Mouse (Mus musculus) cerebellum, adult 9-11 months (tissue): ENCODE data around the gene Tmem141.

Experiments
- DNase-seq: peaks from one replicate; pipeline ENCODE4 v3.0.0; 2022

Gene Tmem141

DNA sequence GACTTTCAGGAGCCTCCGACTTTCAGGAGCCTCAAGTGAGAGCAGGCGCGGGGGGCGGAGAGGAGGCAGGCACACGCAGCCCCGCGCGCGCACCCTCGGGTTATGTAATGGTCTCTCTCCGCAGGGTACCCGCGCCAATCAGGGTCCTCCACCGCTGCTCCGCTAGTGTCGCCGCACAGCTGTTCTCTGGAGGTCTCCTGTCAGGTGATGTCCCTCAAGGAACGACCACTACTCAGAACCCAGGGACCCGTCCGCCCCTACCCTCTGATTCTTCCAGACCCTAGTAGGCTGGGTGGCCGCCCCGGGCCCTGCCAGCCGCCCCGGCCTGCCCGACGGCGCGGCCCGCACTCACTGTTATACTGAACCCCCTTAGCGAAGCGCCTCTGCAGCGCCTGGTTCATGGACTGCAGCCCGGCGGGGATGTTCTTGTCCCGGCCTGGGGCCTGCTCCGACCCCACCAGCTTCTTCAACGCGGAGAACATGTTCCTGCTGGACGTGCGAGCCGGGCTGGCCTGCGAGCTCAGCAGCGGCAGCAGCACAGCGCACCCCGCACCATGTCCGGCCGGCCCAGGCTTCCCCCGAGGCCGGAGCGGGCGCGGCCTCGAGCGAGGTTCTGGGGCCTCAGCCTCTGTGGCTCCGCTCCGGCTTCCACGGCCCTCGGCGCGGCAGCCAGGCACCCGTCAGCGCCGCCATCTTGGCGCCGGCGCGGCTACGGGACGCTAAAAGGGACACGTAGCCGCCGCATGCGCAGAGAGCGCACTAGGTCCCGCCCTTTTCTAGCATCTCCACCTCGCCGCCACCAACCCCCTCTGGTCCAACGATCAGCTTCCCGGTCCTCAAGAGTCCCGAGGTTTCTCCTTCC is 13.8 kb downstream of the Tmem141 start, which contains the start of gene Rabl6:
TSS of gene Rabl6 (minus strand) at position 761 of the 862 bp plus-strand sequence.
- peak; percentile 90 for DNase-seq

DNA sequence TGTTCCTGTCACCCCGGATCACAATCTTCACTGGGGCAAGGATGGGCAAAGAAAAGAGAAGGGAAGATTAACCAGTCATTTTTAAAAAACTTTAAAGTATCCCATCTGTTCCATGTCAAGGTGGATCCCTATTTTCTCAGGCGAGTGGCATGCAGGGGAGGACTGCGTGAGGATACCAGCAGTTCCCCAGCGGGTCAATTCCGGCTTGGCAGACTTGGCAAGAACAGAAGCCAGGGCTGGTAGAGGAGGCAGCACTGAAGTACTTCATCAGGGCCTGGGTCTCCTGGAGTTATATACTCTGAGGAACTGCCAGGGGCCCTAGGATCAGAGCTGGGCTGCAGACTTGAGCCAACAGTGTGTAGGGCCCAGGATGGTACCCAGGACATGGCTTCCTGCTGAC is 19.3 kb downstream of the Tmem141 start:
- DNase-seq: peak; percentile 48

DNA sequence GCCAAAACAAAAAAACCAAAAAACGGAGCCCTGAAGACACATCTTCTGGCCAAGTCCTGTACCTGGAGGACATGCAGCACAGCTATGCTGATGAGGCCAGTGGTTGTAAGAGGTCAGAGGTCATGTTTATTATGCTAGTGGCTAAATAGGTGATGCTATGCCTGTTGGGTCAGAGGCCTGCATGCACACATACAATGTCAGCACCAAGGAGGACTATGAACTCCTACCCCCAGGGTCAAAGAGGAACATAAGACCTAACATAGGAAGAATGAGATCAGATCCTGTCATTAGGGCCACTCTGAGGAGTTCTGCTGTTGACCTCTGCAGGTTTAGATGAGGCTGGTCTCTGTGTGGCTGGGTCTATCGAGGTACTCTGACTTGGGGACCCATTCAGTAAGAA is 21.8 kb downstream of the Tmem141 start:
- no peak for DNase-seq

DNA sequence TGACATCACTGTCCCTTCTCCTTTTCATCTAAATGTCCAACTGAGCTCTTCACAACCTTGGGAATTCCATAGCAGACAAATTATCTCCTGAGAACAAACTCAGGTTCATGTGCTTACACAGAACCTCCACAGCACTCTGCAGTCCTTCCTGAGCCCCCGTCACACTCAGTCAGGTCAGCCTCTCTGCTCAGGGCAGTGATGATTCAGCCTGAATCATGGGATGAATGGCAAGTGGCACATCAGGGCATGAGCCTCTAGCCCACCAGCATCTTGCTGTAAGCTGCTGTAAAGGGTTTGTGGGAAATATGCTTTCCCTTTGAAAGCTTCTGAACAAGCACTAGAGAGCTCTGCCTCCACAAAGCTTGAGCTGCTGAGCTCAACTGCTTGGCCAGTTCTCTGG is 23.1 kb downstream of the Tmem141 start:
- DNase-seq: no peak

DNA sequence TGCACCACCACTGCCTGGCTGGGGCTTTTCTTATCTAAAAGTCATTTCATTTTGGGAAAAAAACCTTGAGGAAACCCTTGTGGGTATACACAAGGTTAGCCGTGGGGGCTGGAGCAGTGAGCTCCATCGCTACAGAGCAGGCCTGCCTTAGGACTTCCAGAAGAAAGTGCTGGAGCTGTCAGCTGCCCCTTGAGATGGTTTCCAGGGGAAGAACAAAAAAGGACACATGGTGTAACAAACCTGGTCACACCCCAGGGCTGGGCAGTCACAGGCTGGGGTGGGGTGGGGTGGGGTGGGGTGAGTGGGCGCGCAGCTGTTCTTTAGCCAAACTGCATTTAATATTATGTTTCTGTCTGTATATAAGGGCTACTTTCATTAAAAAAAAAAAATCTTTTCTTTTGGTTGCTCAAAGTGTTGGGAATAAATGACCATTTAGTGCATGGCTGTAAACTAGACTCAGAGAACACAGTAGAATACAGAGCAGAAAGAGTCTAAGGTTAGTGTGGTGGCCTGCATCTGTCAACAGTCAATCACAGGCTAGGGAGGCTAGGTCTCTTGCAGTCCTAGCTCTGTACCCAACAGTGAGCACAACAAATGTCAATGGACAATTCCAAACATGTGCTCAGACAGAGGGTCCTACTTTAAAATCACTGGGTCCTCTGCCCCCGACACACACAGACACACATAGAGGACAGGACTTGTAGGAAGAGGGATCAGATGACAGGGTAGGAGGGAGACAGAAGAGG is 24.9 kb downstream of the Tmem141 start:
- DNase-seq: no peak

DNA sequence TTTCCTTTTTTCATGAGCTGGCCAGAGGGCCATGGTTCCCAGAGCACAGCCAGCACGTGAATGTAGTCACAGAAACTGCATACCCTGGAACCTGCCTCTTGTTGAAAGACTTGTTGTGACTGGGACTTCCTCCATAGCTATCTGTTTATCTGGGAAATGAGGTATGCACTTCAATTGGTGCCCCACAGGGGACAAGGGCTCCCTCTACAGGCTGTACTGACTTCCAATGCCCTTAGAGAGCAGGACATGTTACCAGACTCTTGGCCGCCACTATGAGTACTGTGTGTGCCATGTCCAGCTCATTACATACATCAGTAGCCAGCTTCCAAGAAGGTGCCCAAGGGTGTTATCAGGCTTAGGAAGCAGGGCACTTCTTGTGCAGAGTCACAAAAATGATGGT is 29.9 kb downstream of the Tmem141 start:
- DNase-seq: peak; percentile 45

DNA sequence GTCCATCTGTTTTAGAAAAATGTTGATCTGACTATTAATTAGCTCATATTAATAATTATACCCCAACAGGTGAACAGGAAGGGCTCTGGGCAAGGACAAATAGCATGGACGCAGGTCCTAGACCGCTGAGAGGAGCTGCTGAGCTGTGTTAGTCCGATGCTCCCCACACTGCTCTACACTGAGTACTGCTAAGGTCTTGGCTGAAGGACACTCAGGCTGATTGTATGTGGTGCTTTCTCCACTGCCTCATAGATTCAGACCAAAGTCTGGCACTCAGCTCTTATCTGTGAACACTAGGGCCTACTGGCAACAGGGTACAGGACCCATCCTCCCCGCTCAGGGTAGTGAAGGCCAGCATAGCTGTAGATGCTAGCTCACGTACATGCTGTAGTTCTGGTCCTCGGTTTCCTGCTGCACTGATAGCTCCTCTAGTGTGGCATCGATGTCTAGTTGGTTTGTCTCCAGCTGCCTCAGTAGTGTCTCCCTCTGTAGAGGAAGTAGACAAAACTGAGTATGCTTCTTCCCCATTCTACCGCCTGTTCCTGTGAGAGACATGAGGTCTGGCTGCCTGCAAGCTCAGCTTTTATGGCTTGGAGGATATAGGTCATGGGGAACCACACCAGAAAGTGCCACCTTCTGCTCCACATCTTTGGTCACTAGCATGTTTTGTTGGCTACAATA is 33.4 kb downstream of the Tmem141 start:
- peak; percentile 23 for DNase-seq

DNA sequence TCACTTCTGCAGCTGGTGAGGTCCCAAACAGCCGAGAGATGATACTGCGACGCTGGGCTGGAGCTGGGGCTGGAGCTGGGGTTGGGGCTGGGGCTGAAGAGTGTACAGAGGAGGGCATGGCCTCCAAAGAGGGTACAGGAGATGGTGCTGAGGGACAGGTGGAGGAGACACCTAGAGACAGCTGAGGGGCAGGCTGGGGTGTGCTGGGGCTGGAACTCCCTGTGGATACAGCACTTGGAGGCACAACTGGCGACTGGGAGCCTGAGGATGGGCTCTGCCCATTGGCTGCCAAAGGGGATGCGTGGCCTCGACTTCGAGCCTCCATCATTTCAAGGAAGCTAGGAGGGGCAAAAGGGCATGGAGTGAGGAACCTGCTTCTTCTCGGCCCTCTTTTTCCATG is 34.5 kb downstream of the Tmem141 start:
- DNase-seq: no peak

DNA sequence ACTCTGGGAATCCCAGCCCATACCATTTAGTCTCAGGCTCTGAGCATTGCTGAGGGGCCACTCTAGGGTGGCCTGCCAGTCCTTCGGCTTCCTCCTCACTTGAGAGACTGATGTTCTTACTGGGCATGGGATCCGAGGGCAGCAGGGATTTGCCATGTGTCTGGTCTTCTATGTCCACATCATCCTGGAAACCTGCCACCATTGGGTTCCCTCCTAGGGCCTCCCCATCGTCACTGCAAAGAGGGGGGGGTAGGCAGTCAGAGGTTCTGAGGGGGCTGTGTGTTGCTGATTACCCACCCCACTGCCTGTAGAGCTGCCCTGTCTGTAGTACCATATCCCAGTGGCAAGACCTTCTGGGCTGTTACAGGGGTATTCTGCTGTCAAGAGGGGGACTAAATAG is 36.2 kb downstream of the Tmem141 start:
- no peak for DNase-seq

DNA sequence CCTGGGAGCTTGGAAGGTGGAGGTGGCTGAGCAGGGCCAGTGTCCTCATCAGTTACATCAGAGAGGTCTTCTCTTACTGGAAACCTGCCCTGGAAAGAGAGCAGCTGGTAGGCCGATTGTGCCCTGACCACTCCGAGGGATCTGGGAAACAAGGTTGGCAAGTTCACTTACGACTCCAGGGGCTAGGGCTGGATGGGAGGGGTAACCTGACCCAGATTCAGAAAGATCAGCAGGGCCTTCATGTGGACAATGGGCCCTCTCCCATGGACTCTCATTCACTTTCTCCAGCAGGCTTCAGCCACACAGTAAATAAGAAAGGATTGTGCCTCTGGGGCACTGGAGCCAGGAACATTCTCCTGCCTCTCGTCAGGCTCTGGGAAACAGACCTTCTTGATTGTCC is 36.9 kb downstream of the Tmem141 start:
- DNase-seq: peak; percentile 59

DNA sequence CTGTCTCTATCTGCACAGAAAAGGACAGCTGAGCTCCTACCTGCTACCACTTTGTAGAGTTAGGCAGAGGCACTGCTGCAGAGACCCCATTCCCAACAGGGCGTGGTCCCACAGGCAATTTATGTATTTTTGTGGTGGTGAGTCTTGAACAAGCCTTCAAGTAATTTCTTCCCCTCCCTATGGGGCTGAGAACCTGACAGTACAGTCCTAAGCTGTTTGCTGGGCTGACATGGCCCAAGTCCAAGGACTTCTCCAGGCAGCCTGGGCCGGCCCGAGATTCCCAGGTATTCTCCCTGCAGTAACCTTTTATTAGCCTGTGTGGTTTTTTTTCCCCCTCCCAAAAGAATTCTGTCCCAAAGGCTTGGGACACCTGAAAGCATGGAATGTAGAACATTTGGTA is 37.7 kb downstream of the Tmem141 start:
- DNase-seq: peak; percentile 68

DNA sequence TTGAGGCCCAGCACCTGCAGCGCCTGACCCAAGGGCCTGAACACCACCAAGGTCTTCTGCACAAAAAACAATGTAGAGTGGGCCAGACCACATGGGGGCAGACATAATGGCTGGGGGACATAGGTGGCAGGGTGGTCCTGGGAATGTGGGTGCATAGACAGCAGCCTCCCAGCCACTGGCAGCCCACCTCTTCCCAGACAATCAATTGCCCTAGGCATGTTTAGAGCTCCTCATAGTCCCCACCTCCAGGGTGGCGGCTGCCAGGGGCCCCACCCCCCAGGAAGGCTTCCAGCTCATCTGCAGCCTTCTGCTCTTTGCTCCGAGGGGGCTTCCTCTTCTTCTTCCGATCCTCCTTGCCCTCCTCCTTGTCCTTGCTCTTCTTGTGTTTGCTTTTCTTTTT is 38.2 kb downstream of the Tmem141 start:
- DNase-seq: peak; percentile 67

DNA sequence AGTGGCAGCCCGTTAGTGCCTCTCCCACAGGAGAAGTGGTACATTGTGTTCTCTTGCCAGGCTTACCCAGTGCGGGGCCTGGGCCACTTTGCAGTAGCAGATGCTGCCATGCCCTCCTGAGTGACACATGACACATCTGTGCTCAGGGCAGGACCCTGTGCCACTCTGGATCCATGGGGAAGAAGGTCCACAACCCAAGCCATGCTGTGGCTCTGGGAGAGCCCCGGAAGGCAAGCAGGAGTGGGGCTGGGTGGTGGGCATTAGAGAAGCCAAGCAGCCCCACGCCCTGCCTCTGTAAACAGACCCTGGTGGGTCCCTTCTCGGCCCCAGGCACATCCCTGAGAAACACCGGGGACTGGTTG is 38.7 kb downstream of the Tmem141 start:
- DNase-seq: peak; percentile 73

DNA sequence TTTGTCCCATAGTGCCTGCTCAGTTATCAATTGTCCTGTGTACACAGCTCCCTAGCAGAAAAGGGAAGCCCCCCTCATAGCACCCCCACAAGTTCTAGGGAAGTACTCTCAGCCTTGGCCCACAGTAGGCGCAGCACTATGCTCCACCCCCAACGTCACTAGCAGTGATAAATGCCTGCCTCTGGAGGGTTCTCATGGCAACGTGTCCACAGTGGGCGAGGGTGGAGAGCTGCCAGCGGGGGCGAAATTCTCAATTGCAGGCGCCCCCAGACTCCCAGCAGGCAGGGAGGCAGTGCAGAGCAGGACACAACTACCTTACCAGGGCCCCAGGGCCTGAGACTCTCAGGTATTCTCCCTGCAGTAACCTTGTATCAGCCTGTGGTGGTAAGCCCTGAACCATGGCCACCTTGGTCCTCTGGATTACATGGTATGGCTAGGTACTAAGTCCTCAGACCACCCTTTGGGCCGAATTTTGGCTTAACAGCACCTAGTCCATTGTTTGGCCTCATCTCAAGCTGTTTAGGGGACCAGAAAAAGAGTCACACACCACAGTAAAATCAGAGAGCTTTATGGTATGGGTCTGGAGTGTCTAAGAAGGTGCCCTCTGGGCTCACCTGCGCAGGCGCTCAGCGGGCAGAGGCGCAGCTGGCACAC is 39.2 kb downstream of the Tmem141 start:
- peak; percentile 81 for DNase-seq

DNA sequence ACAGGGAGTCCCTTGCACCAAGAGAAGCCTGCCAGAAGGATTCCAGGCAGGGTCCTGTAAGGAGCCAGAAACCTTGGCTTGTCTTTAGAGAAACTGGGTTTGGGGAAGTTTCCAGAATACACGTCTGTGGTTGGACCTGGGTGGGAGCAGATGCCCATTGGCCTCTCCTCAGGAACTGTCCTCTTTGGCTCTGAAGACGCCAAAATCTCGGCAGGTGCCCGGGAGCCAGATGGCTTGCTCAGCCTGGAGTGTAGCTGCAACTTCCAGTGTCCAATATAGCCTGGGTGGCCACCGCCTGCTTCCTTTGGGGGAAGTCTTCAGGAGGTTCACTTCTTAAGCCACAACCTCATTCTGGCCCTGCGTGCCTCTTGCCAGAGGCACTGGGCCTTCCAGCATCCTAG is 39.9 kb downstream of the Tmem141 start:
- peak; percentile 97 for DNase-seq

DNA sequence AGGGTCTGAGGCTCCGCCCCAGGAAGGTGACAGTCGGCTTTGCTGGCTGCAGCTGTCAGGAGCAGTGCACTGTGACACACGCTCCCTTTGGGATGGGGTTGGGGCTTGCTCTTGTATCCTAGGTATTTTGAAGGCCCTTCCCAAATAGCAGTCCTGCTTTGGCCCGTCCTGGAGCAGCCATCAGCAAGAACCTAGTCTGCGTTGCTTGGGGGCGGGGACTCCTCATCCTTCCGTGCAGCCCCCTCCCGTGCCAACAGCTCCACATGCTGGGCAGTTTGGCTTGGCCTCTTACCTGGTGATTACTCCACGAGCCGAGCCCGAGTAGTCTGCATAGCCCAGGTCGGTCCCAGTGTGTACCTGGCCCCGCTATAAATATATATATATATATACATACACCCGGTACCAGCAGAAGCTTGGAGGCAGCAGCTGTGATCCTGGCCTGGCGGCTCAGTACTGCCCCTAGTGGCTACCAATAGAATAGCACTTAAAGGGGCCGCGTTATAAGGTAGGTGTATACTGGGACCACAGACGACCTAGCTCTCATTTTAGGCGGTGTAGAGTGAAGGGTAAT is 40.4 kb downstream of the Tmem141 start, which contains the start of gene Ajm1:
TSS of gene Ajm1 (minus strand) at position 464 of the 571 bp plus-strand sequence.
- DNase-seq: peak; percentile 92

DNA sequence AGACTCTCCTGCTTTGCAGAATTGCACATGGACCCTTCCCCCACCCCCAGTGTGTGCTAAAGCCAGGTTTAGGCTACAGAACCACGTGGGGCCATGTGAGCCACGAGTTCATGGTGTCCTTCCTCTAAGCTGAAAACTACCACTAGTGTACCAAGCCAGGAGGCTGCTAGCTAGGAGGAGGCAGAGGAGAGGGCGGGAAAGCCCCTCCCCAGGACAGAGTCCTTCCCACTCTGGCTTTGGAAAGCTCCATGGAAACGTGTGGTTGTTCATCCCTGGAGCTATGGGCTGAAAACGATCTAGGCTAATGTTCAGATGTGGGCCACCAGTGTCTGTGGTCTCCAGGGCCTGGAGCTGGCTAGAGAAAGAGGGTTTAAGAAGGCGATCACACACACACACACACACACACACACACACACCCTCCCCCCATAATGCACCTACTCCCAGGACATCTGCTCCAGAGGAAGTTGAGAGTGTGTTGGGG is 41.1 kb downstream of the Tmem141 start:
- DNase-seq: peak; percentile 78

DNA sequence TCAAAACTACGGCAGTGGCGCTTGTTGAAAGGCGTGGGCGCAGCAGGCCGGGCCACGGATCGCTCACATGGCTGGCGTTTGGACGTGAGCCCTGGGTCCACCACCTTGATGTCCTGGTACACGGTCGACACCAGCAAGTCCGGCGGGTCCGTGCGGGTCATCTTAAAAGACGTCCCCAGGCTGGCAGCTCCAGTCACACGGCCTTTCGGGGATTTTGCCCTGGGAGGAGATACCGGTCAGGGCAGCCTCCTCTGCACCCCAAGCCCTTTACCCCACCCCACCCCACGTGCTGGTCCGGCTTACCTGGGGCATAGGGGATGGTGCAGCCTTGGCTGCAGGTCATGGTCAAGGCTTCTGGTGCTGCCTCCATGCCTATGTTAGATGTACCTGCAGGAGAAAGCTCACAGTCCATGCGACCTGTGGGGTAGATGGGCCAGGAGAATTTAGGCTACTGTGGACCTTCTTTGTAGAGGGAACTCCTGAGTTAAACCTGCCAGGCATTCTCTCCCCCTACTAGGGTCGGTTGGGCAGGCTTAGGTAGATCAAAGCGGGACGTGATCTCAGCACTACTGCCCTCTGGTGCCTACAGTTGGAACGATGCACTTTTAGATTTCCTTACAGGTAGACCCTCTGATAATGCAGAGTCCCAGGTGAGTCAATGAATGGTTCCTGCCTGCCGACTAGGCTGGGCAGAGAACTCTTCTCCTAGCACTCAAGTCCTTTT is 41.9 kb downstream of the Tmem141 start:
- DNase-seq: peak; percentile 87

DNA sequence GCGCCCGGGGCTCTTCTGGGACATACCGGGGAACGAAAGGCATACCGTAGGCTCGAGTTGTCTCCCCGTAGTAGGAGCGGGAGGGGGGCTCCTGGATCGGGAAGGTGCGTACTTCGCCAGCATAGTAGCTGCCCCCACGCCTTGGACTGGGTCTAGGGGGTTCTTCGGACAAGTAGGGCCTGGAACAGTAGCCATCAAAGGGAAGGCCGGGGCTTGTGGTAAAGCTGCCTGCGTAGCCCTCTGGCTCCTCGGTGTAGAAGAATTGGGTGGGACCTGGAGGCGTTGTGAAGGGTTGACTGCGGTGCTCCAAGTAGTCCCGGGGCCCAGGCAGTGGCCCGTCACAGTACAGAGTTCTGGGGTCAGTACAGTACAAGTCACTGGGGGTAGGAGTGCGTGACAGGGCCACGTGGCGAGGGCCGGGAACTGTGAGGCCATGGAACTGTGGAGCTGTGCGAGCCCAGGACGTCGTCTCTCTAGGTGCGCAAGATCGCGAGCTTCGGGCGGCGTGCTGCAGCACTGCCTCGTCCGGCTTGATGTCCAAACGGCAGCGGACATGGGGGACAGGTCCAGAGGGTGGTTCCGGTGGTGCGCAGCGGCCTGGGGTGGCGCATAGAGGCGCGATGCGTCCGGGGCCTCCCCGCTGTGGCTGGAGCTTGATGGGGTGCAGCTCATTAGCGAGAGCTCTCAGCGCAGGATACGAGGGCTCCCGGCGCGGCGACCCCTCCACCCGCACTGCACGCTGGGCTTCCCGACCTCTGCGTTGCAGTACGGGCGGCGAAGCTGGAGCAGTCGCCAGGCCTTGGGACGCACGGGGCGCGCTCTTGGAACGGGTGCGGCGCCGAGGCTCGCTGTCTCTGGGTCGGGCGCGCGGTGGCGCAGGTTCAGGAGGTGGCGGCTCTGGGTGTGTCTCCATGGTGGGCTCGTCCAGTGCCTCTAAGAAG is 42.7 kb downstream of the Tmem141 start:
- DNase-seq: peak; percentile 80
